Mouse (Mus musculus) megakaryocyte, embryonic 14.5 days (primary cell): ENCODE results near the gene Pan3.

ENCODE experiments used
- FLI1 ChIP-seq: IDR thresholded peaks from 2 replicates; pipeline ENCODE4 v1.6.1; 2012; ENCODE audit warnings: low read length, inconsistent platforms, mixed read lengths
- GATA1 ChIP-seq: IDR thresholded peaks from 3 replicates; pipeline ENCODE4 v1.6.1; 2012; ENCODE audit warnings: mixed read lengths, low read length, inconsistent platforms, borderline replicate concordance

- TF ChIP-seq FLI1 (no peak), GATA1 (no peak)
Observed at GRCm38 (mm10) chr5:147492511-147492910, 62.5 kb downstream of the Pan3 start.
